Mouse (Mus musculus) kidney, adult 2 months (tissue): ENCODE data around the gene Slc25a25. TPM values are rescaled to one million over a fixed set of nuclear protein-coding genes. Genes with fewer than 3 reads are reported as not detected.

Experiments
- DNase-seq: peaks from one replicate; pipeline ENCODE4 v3.0.0; 2021
- H3K27ac ChIP-seq: fragments of 200-500 bp; 2 replicates; pipeline ENCODE4 v1.5.1; 2012; ENCODE audit warnings: low read depth, low read length, control low read depth, inconsistent platforms; ENCODE audit not compliant: insufficient read depth
- H3K27me3 ChIP-seq: fragments of 200-500 bp; replicated peaks from 2 replicates; pipeline ENCODE4 v1.6.1; 2012; ENCODE audit warnings: mild to moderate bottlenecking, moderate library complexity, low read length, inconsistent platforms; ENCODE audit not compliant: control insufficient read depth, insufficient read depth
- H3K36me3 ChIP-seq: fragments of 200-500 bp; 2 replicates; pipeline ENCODE4 v1.6.1; 2012; ENCODE audit warnings: mild to moderate bottlenecking, moderate library complexity, low read length, inconsistent platforms; ENCODE audit not compliant: control insufficient read depth, insufficient read depth
- H3K4me1 ChIP-seq: fragments of 200-500 bp; 2 replicates; pipeline ENCODE4 v1.6.1; 2011; ENCODE audit warnings: low read length; ENCODE audit not compliant: control insufficient read depth, insufficient read depth
- H3K4me3 ChIP-seq: fragments of 200-500 bp; 2 replicates; pipeline ENCODE4 v1.5.1; 2011; ENCODE audit warnings: mild to moderate bottlenecking, low read depth, low read length, control low read depth; ENCODE audit not compliant: insufficient read depth
- CTCF ChIP-seq: fragments of 200-500 bp; conservative IDR thresholded peaks from 2 replicates; pipeline ENCODE4 v1.5.1; 2011; ENCODE audit warnings: low read depth, mild to moderate bottlenecking, control low read depth, low read length, moderate library complexity, mixed read lengths; ENCODE audit not compliant: insufficient read depth, insufficient read length
- POLR2A ChIP-seq: fragments of 200-500 bp; IDR thresholded peaks from one replicate; pipeline ENCODE4 v1.6.1; 2011; ENCODE audit warnings: low read depth, low read length, control low read depth
- WGBS: fragments of 180-500 bp; shearing (Covaris S2); methylation state at CpG from one replicate; pipeline ENCODE4 v1.1.7; 2018; 5-methylcytosine and 5-hydroxymethylcytosine counted together
- polyA plus RNA-seq: library from polyadenylated mRNA; depleted of rRNA; stranded (reverse); fragments of >200 nt; gene quantifications from 2 replicates; pipeline ENCODE4 v1.2.3, GENCODE M21; 2012

Gene Slc25a25
- polyA plus RNA-seq, 1 experiment = 25.3 TPM

GRCm38 (mm10) chr2:32440164-32440563 lies 11.1 kb downstream of the Slc25a25 start:
- Histone ChIP-seq H3K36me3 (no peaks in the 10 kb centered on the region; the same call in 1 of the 2 replicates), H3K27me3 (no peaks in the 10 kb centered on the region), H3K27ac (no peak overlapping the region), H3K4me1 (peaks cover 15% of the 10 kb centered on the region), H3K4me3 (no peak overlapping the region)
- TF ChIP-seq POLR2A (no peak), CTCF (no peak)
- WGBS = 45% methylated on average over 2 of the region's 2 CpGs
- DNase-seq = no peak

GRCm38 (mm10) chr2:32439177-32439576 lies 12.1 kb downstream of the Slc25a25 start:
- Histone ChIP-seq H3K27ac (no peak overlapping the region), H3K4me3 (no peak overlapping the region), H3K36me3 (no peaks in the 10 kb centered on the region), H3K27me3 (no peaks in the 10 kb centered on the region), H3K4me1 (peaks cover 15% of the 10 kb centered on the region)
- no peak for DNase-seq
- WGBS = 36% methylated on average over 6 of the region's 6 CpGs
- TF ChIP-seq CTCF (no peak), POLR2A (no peak)

GRCm38 (mm10) chr2:32438733-32439132 lies 12.5 kb downstream of the Slc25a25 start:
- peak; percentile 77 for DNase-seq
- Histone ChIP-seq H3K27me3 (no peaks in the 10 kb centered on the region), H3K4me3 (no peak overlapping the region), H3K4me1 (peaks cover 15% of the 10 kb centered on the region), H3K27ac (no peak overlapping the region), H3K36me3 (no peaks in the 10 kb centered on the region)
- no peak for TF ChIP-seq POLR2A
- no peak for TF ChIP-seq CTCF
- 47% methylated on average over 3 of the region's 3 CpGs for WGBS

GRCm38 (mm10) chr2:32437612-32438166 lies 13.6 kb downstream of the Slc25a25 start:
- Histone ChIP-seq H3K4me1 (peaks cover 15% of the 10 kb centered on the region), H3K4me3 (no peak overlapping the region), H3K27me3 (no peaks in the 10 kb centered on the region), H3K27ac (no peak overlapping the region), H3K36me3 (no peaks in the 10 kb centered on the region)
- TF ChIP-seq POLR2A = no peak
- TF ChIP-seq CTCF = no peak
- DNase-seq = no peak
- 67% methylated on average over 2 of the region's 2 CpGs for WGBS

- 51% methylated on average over 3 of the region's 3 CpGs for WGBS
- Histone ChIP-seq H3K4me3 (no peak overlapping the region), H3K27ac (peak overlapping the region; percentile 3; the same call in 1 of the 2 replicates), H3K4me1 (peaks cover 15% of the 10 kb centered on the region), H3K36me3 (no peaks in the 10 kb centered on the region), H3K27me3 (no peaks in the 10 kb centered on the region)
- peak; percentile 62 for DNase-seq
- TF ChIP-seq POLR2A (no peak), CTCF (no peak)
These were observed 14.4 kb downstream of the Slc25a25 start for GRCm38 (mm10) chr2:32436686-32437372.

- Histone ChIP-seq H3K27me3 (no peaks in the 10 kb centered on the region), H3K36me3 (no peaks in the 10 kb centered on the region), H3K4me1 (peaks cover 13% of the 10 kb centered on the region; the same call in 1 of the 2 replicates), H3K4me3 (peak overlapping the region; percentile 22), H3K27ac (no peak overlapping the region)
- TF ChIP-seq CTCF = no peak
- no peak for TF ChIP-seq POLR2A
- WGBS = 26% methylated on average over 18 of the region's 18 CpGs
- peak; percentile 83 for DNase-seq
These were observed 20.3 kb downstream of the Slc25a25 start for GRCm38 (mm10) chr2:32430701-32431676.
